Mouse (Mus musculus): ENCODE results near the gene Magi1.

- TF ChIP-seq CTCF (IDR thresholded peaks at IDR 0.05; ENCODE audit: borderline replicate concordance, extremely low read depth, insufficient read depth, insufficient read length) (no peak), POLR2A (IDR thresholded peaks at IDR 0.05; ENCODE audit: borderline replicate concordance, extremely low read depth, insufficient read depth, insufficient read length, poor library complexity, severe bottlenecking) (no peak)
Observed at GRCm38 (mm10) chr6:94195303-94195911, 88.3 kb downstream of the Magi1 start.

Measured in brain, embryonic 14.5 days (tissue).